Mouse (Mus musculus): ENCODE measurements around the gene Nwd1. TPM values are rescaled to one million over a fixed set of nuclear protein-coding genes. Genes with fewer than 3 reads are reported as not detected.
"Not testable (repeated sequence)": the region's sequence is repeated elsewhere in the genome, so short reads cannot be mapped to it uniquely, and the experiment has no call there.

Nwd1 gene
- polyA plus RNA-seq, 1 experiment from 2014 or later = not detected

DNA sequence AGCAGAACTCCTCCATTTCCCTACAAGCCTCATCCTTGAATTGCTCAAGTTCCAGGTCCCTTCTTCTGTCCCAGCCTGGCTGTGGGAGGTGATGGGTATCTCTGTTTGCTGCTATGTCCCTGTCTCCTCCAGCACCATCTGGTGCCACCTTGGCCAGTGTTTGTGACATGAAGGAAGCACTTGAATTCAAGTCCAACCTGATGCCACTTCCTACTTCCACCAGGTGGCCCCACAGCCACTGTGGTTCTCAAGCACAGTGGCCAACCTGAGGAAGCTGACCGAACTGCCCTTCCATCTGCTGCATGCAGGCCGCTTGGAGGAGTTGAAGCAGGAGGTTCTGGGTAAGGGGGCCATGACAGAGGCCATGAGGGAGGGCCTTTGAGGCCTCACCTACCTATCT, 27.7 kb downstream of the Nwd1 start:
- H3K9me3 ChIP-seq = no peaks in the 10 kb centered on the region
- no peaks in the 10 kb centered on the region for H3K4me1 ChIP-seq (replicated peaks)
- H3K36me3 ChIP-seq = no peaks in the 10 kb centered on the region
- no peak for DNase-seq (ENCODE audit: low spot score)
- 92% methylated on average over 2 of the region's 2 CpGs for WGBS
- no peak overlapping the region for H3K4me3 ChIP-seq
- H3K27me3 ChIP-seq (ENCODE audit: insufficient read depth, poor library complexity, severe bottlenecking) = no peaks in the 10 kb centered on the region
- H3K27ac ChIP-seq = no peak overlapping the region

DNA sequence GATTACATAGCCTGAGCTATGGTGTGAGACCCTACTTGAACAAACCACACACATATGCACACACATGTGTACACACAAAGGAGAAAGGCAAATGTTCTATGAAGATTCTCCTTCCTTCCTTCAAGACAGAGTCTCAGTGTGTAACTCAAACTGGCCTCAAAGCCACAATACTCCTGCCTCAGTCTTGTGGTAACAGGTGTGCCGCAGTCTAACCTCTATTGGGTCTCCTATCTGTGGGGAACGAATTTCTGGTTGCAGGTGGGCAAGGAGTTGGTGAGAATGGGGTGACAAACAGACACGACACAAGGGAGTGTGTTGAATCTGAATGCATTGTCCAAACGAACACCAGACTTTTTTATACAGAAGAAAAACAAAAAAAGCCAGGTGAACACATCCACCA, 29.9 kb downstream of the Nwd1 start:
- 59% methylated on average over 4 of the region's 4 CpGs for WGBS
- H3K9me3 ChIP-seq = no peaks in the 10 kb centered on the region
- no peak overlapping the region for H3K27ac ChIP-seq
- H3K27me3 ChIP-seq (ENCODE audit: insufficient read depth, poor library complexity, severe bottlenecking) = no peaks in the 10 kb centered on the region
- H3K4me1 ChIP-seq (replicated peaks) = no peaks in the 10 kb centered on the region
- DNase-seq (ENCODE audit: low spot score) = no peak
- H3K36me3 ChIP-seq = no peaks in the 10 kb centered on the region
- H3K4me3 ChIP-seq = no peak overlapping the region

DNA sequence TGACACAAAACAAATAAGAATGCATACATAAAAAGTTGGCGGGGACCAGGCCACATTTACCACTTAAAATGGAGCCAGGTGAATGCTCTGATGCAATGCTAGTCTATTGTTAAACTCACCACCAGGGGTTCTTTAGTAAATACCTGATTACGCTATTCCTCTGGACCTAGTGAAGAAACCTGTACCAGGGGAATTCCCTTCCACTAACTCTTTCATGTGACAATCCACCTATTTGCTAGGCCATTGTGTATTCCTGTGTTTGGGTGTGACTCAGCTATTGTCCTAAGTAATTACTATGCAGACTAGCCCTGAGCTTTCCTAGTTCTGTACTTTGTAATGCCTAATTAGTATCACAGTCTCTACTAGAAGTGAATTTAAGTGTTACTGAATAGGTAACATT, 30.3 kb downstream of the Nwd1 start:
- H3K9me3 ChIP-seq; H3K4me3 ChIP-seq; H3K36me3 ChIP-seq; H3K4me1 ChIP-seq (replicated peaks); H3K27me3 ChIP-seq (ENCODE audit: insufficient read depth, poor library complexity, severe bottlenecking); H3K27ac ChIP-seq; DNase-seq (ENCODE audit: low spot score): not testable (repeated sequence)
- WGBS = 50% methylated on average over 2 of the region's 2 CpGs

DNA sequence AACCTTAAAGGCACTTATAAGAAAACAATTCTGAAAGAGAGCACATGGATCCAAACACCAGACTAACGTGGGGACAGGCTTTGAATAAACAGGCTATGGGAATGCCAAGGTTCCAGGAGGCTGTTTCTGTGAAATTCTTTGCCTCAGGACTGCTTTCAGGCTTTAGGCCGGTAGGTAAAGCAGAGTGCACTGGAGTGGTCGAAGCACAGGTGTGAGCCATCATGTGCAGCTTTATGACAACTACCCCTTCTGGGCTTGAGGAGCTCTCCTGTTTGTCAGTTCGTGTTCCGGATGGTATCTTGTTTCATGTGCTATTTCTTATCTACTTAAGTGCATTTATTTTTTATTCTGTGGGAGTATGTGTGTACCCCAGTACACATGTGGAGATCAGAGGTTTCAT, 30.8 kb downstream of the Nwd1 start:
- 68% methylated on average over 5 of the region's 5 CpGs for WGBS

DNA sequence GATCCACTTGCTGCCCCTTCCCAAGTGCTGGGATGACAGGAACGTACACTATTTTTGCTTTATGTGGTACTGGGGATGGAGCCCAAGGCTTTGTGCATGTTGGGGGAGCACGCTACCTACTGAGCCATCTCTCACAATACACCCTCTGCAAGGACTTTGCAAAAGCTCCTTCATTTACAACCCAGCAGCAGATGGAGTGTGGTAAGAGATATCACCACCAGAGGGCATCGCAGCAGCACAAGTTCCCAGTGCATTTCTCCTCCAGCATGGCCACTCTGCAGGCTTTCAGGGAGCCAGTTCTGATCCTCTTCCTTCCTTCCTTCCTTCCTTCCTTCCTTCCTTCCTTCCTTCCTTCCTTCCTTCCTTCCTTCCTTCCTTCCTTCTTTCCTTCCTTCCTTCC, 33.6 kb downstream of the Nwd1 start:
- H3K4me3 ChIP-seq = no peak overlapping the region
- H3K27me3 ChIP-seq (ENCODE audit: insufficient read depth, poor library complexity, severe bottlenecking) = no peaks in the 10 kb centered on the region
- H3K9me3 ChIP-seq = no peaks in the 10 kb centered on the region
- 13% methylated on average over 3 of the region's 3 CpGs for WGBS
- no peak overlapping the region for H3K27ac ChIP-seq
- peak; percentile 60 for DNase-seq (ENCODE audit: low spot score)
- H3K4me1 ChIP-seq (replicated peaks) = peaks cover 6% of the 10 kb centered on the region
- no peaks in the 10 kb centered on the region for H3K36me3 ChIP-seq

More for the DNA sequence above, 30.8 kb downstream of the Nwd1 start:
- Histone ChIP-seq H3K36me3 (no peaks in the 10 kb centered on the region), H3K27me3 (ENCODE audit: insufficient read depth, poor library complexity, severe bottlenecking) (no peaks in the 10 kb centered on the region), H3K9me3 (no peaks in the 10 kb centered on the region), H3K27ac (no peak overlapping the region), H3K4me3 (no peak overlapping the region), H3K4me1 (replicated peaks) (no peaks in the 10 kb centered on the region)
- DNase-seq (ENCODE audit: low spot score) = no peak

DNA sequence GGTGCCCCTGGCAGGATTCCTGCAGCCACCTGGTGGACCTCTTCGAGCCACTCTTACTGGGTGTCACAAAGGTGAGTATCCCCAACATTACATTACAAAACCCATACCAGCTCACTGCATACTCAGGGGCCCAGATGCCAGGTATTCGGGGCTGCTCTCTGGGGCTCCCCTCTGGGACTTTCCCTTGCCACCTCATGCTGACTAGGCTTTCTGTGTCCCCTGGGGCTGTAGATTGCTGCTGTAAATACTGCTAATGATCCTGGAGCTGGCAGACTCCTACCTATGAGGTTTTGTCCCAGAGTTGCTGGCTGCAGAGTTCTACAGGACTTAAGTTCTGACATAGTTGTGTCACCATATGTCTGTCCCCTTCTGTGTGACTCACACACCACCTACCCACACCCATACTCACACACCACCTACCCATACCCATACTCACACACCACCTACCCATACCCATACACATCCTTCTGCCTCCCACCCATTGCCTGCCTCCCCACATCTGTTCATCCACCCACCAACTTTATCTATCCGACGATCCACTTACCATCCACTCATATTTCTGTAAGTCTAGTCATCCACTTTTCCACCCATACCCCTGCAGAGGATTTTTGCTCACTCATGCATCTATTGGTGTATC, 35.7 kb downstream of the Nwd1 start:
- no peak overlapping the region for H3K27ac ChIP-seq
- WGBS = 86% methylated on average over 4 of the region's 4 CpGs

DNA sequence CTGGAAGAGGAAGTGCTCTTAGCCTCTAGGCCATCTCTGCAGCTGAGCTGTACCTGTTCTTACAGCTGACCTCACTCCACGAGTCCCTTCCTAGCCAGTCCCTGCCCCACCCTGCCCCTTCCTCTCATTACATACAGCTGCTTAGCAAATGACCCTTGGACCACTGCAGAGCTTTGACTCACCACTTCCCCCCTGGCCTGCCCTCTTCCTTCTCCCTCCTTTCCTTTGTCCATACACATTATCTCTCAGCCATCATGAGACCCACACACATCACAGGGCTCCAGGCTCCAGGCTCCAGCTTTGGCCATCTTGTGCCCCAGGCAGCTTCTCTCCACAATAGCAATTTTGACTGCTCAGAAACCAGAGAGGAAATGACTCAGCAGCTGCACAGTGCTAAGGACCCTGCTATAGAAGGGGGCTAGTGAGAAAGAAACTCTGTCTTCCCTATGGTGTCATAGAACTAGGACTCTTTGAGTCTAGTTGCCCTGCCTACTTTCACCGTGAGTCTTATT, 36.6 kb downstream of the Nwd1 start:
- no peaks in the 10 kb centered on the region for H3K9me3 ChIP-seq
- H3K27me3 ChIP-seq (ENCODE audit: insufficient read depth, poor library complexity, severe bottlenecking) = no peaks in the 10 kb centered on the region
- DNase-seq (ENCODE audit: low spot score) = peak; percentile 6
- H3K27ac ChIP-seq = 0 out of 2 replicates have a peak overlapping the region, but pooled peaks have one; percentile 41
- peaks cover 6% of the 10 kb centered on the region for H3K4me1 ChIP-seq (replicated peaks)
- 53% methylated on average over 2 of the region's 2 CpGs for WGBS
- no peak overlapping the region for H3K4me3 ChIP-seq
- no peaks in the 10 kb centered on the region for H3K36me3 ChIP-seq

More for the DNA sequence above, 35.7 kb downstream of the Nwd1 start:
- peaks cover 6% of the 10 kb centered on the region for H3K4me1 ChIP-seq (replicated peaks)
- H3K4me3 ChIP-seq = no peak overlapping the region
- H3K36me3 ChIP-seq = no peaks in the 10 kb centered on the region
- DNase-seq (ENCODE audit: low spot score) = no peak
- H3K9me3 ChIP-seq = no peaks in the 10 kb centered on the region
- no peaks in the 10 kb centered on the region for H3K27me3 ChIP-seq (ENCODE audit: insufficient read depth, poor library complexity, severe bottlenecking)

DNA sequence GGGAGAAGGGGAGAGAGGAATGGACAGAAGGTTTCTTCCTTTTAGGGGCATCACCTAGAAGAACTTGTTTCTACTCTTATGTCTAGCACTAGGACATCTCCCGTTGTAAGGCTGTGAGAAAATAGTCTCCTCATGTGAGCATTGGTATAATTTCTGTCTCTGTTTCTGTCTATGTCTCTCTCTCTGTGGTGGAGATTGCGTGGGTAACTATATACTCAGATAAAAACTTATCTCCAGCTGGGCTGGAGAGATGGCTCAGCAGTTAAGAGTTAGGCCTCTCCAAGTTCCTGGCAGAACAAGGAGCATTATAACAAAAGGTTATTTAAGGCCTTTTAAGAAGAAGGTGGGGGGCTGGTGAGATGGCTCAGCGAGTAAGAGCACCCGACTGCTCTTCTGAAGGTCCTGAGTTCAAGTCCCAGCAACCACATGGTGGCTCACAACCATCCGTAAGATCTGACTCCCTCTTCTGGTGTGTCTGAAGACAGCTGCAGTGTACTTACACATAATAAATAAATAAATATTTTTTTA, 37.1 kb downstream of the Nwd1 start:
- WGBS = 89% methylated on average over 5 of the region's 5 CpGs
- H3K27me3 ChIP-seq (ENCODE audit: insufficient read depth, poor library complexity, severe bottlenecking); H3K4me3 ChIP-seq; H3K9me3 ChIP-seq; H3K36me3 ChIP-seq; H3K4me1 ChIP-seq (replicated peaks); H3K27ac ChIP-seq; DNase-seq (ENCODE audit: low spot score): not testable (repeated sequence)

DNA sequence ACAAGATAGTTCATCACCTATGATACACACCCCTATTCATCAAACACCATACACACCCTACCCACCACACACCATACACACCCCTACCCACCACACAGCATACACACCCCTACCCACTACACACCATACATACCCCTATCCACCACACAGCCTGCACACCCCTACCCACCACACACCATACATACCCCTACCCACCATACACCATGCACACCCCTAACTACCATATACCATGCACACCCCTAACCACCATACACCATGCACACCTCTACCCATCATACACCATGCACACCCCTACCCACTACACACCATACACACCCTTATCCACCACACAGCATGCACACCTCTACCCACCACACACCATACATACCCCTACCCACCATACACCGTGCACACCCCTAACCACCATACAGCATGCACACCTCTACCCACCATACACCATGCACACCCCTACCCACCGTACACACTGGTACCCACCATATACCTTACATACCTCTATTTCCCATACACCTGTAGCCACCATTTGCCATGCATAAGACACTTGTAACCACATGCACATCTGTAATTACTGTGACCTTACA, 51.9 kb downstream of the Nwd1 start:
- Histone ChIP-seq H3K9me3 (peaks cover 2% of the 10 kb centered on the region; the same call in 1 of the 2 replicates), H3K4me1 (replicated peaks) (no peaks in the 10 kb centered on the region), H3K27me3 (ENCODE audit: insufficient read depth, poor library complexity, severe bottlenecking) (no peaks in the 10 kb centered on the region), H3K36me3 (no peaks in the 10 kb centered on the region), H3K27ac (no peak overlapping the region), H3K4me3 (no peak overlapping the region)
- WGBS = 91% methylated on average over 2 of the region's 2 CpGs
- no peak for DNase-seq (ENCODE audit: low spot score)

DNA sequence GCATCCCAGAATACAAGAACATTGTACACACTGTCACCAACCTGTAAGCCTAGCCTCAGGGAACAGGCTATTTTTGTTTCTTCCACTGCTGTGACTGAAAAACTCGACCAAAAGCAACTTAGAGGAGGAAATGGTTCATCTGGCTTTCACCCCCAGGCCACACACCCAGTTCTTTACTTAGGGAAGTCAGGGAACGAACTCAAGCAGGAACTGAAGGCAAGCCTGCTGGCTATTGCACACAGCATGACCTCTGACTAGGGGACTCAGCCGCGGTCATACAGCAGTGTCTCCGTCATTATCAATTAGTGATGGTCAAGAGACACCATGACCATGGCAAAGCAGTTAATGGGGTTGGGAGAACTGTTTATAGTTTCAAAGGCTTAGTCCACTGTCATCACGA, 66.1 kb downstream of the Nwd1 start:
- Histone ChIP-seq H3K9me3 (no peaks in the 10 kb centered on the region), H3K4me1 (replicated peaks) (peaks cover 7% of the 10 kb centered on the region), H3K4me3 (no peak overlapping the region), H3K27me3 (ENCODE audit: insufficient read depth, poor library complexity, severe bottlenecking) (no peaks in the 10 kb centered on the region), H3K36me3 (no peaks in the 10 kb centered on the region), H3K27ac (no peak overlapping the region)
- WGBS = 33% methylated on average over 6 of the region's 6 CpGs
- peak; percentile 19 for DNase-seq (ENCODE audit: low spot score)

DNA sequence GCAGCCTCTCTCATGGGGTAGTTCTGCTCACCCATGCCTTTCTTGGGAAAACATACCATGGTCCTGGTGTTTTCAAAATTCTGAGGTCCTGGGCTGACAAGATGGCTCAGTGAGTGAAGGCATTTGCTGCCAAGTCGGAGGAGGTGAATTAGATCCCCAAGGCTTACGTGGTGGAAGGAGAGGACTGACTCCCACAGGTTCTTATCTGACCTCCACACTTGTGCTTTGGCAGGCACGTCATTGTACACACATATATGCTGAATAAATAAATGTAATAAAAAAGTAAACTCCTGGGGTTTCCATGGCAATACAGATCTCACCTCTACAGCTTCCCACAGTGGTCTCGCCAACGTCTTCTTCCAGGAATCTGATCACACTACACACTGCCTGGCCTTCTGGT, 70.1 kb downstream of the Nwd1 start:
- 86% methylated on average over 5 of the region's 5 CpGs for WGBS
- Histone ChIP-seq H3K36me3 (no peaks in the 10 kb centered on the region), H3K9me3 (no peaks in the 10 kb centered on the region), H3K27me3 (ENCODE audit: insufficient read depth, poor library complexity, severe bottlenecking) (no peaks in the 10 kb centered on the region), H3K4me1 (replicated peaks) (peaks cover 7% of the 10 kb centered on the region), H3K27ac (no peak overlapping the region), H3K4me3 (no peak overlapping the region)
- no peak for DNase-seq (ENCODE audit: low spot score)

DNA sequence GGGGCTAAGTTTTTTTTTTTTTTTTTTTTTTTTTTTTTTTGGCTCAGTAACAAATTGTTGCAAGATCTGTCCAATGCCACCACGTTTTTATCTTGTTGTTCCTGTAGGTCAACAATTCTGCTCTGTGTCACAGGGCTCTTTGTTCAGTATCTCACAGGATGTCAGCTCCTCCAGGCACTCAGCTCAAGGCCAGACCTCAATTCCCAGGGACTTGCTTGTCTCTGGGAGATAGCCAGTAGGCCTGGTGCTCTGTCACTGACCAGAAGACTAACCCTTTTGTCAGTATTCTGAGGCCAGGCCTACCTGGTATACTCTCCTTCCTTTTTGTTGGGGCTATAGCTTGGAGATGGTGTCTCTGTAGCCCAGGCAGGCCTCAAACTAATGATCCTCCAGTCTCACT, 74.0 kb downstream of the Nwd1 start:
- no peaks in the 10 kb centered on the region for H3K27me3 ChIP-seq (ENCODE audit: insufficient read depth, poor library complexity, severe bottlenecking)
- H3K4me3 ChIP-seq = no peak overlapping the region
- DNase-seq (ENCODE audit: low spot score) = no peak
- peaks cover 13% of the 10 kb centered on the region for H3K4me1 ChIP-seq (replicated peaks)
- 40% methylated on average over 1 of the region's 1 CpGs for WGBS
- no peaks in the 10 kb centered on the region for H3K9me3 ChIP-seq
- H3K36me3 ChIP-seq = peaks cover 10% of the 10 kb centered on the region
- H3K27ac ChIP-seq = no peak overlapping the region

DNA sequence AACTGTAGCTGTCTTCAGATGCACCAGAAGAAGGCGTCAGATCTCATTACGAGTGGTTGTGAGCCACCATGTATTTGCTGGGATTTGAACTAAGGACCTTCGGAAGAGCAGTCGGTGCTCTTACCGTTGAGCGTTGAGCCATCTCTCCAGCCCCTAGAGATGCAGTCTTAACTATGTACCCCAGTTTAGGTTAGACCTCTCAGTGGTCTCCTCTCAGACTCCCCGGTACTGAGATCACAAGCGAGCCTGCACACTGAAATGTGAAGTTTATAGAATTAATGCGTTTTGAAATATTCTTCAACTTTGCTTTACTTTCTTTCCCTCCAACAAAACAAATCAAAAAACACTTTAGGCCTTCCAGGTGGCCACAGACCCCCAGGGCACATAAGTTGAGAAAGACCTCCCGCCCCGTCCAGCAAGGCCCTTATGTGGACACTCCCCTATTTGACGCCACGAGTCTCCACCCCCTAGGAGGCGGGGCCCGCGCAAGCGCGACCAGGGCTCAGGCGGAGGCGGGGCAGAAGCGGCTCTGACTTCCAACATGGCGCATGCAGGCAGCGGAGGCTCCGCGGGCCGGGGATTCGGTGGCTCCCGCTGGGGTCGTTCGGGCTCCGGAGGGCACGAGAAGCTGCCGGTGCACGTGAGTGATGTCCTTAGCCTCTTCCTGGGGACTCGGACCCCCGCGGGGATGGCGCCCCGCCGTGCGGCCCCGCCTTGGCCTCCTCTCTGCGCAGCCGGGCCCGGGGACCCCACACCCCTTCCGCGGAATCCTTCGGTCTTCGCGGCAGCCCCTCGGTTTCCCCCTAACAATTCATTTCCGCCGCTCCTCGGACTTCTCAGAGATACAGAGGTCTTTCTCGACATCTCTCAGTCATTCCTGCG, 76.5 kb downstream of the Nwd1 start, which contains the start of gene Sin3b:
Sin3b (plus strand) TSS at position 517 of the 882 bp plus-strand sequence.
- DNase-seq (ENCODE audit: low spot score) = peak; percentile 93
- WGBS = 14% methylated on average over 56 of the region's 56 CpGs
- Histone ChIP-seq H3K36me3 (peaks cover 35% of the 10 kb centered on the region), H3K4me1 (replicated peaks) (peaks cover 13% of the 10 kb centered on the region), H3K27ac (peak within 1 kb of the TSS; percentile 97), H3K27me3 (ENCODE audit: insufficient read depth, poor library complexity, severe bottlenecking) (no peaks in the 10 kb centered on the region), H3K4me3 (peak within 1 kb of the TSS; percentile 94), H3K9me3 (no peaks in the 10 kb centered on the region)

Measured in hindbrain, embryonic 10.5 days (tissue).